Mouse (Mus musculus): ENCODE results near the gene Ccser2. TPM values are rescaled to one million over a fixed set of nuclear protein-coding genes. Genes with fewer than 3 reads are reported as not detected.
"Not testable (repeated sequence)": the region's sequence is repeated elsewhere in the genome, so short reads cannot be mapped to it uniquely, and the experiment has no call there.

Ccser2 gene
- total and polyA plus RNA-seq, 3 experiments: 3.0 to 4.2 TPM; not detected in 1

DNA sequence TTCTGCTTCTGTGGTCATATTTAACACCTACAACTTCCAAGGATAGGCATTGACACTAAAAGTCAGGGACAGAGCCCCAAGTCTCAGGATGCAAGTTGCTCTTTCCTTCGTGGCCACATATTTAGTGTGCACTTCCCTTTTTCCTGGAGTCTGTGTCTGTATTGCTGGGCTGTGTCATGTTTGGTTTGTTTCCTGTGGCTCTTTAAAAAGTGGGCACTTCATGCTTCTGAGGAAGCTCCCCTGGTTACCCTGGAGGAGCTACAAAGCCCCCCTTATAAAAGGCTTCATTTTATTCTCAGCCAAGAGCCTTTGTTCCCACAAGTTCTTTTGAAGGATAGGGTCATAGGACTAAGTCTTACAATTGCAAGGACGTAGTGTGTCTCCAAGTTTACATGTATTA is 34.3 kb upstream of the Ccser2 start:
- TF ChIP-seq GABPA (IDR thresholded peaks at IDR 0.05; ENCODE audit: low read depth, low read length) (no peak), HCFC1 (IDR thresholded peaks at IDR 0.05; ENCODE audit: low read depth, low read length) (no peak), ZMIZ1 (IDR thresholded peaks at IDR 0.05; ENCODE audit: low read depth, low read length) (no peak), NRF1 (IDR thresholded peaks at IDR 0.05; ENCODE audit: insufficient read depth, low read depth, low read length, poor library complexity, severe bottlenecking) (no peak), MEF2A (IDR thresholded peaks at IDR 0.05; ENCODE audit: extremely low read depth, insufficient replicate concordance, low read depth, low read length, poor library complexity, severe bottlenecking) (no peak), MAFK (IDR thresholded peaks at IDR 0.05; ENCODE audit: borderline replicate concordance, low read depth, low read length) (no peak), TAL1 (IDR thresholded peaks at IDR 0.05; ENCODE audit: low read length) (no peak), ZKSCAN1 (IDR thresholded peaks at IDR 0.05; ENCODE audit: low read depth, low read length) (no peak), BHLHE40 (IDR thresholded peaks at IDR 0.05; ENCODE audit: borderline replicate concordance, low read depth, low read length) (no peak), SMC3 (IDR thresholded peaks at IDR 0.05; ENCODE audit: low read depth, low read length) (no peak), ELF1 (IDR thresholded peaks at IDR 0.05; ENCODE audit: low read depth, low read length) (no peak), KAT2A (conservative IDR thresholded peaks at IDR 0.05; ENCODE audit: low read depth, low read length) (no peak), POLR2AphosphoS5 (IDR thresholded peaks at IDR 0.05; ENCODE audit: borderline replicate concordance, low read depth, low read length) (no peak), USF1 (IDR thresholded peaks at IDR 0.05; ENCODE audit: low read depth, low read length) (no peak)
- DNase-seq (ENCODE audit: low read depth, low spot score): no peak
- Histone ChIP-seq H3K4me3 (ENCODE audit: control insufficient read depth in 1 of 2, insufficient read depth in 1 of 2, low read depth in 2 of 2, low read length in 2 of 2) (no peak overlapping the region), H3K9ac (ENCODE audit: control insufficient read depth, low read depth, low read length, poor library complexity, severe bottlenecking) (no peak overlapping the region), H3K36me3 (ENCODE audit: control insufficient read depth in 1 of 2, insufficient read depth in 2 of 2, low read length in 2 of 2) (no peaks in the 10 kb centered on the region), H3K27ac (ENCODE audit: control insufficient read depth, low read depth, low read length) (no peak overlapping the region), H3K9me3 (replicated peaks; ENCODE audit: insufficient read depth, low read length) (no peaks in the 10 kb centered on the region), H3K4me1 (ENCODE audit: control insufficient read depth in 1 of 2, insufficient read depth in 2 of 2, low read length in 2 of 2) (no peaks in the 10 kb centered on the region), H3K79me2 (ENCODE audit: control insufficient read depth, insufficient read depth, low read length, poor library complexity) (no peaks in the 10 kb centered on the region), H3K27me3 (ENCODE audit: control insufficient read depth in 1 of 2, insufficient read depth in 2 of 2, low read length in 2 of 2) (peaks cover 0 to 1% of the 10 kb centered on the region in 2 experiments; a peak in 1 of 4 replicates)

GRCm38 (mm10) chr14:37000780-37001179 is 32.2 kb upstream of the Ccser2 start:
- not testable (repeated sequence) for H3K4me3 ChIP-seq (ENCODE audit: control insufficient read depth in 1 of 2, insufficient read depth in 1 of 2, low read depth in 2 of 2, low read length in 2 of 2); H3K9me3 ChIP-seq (replicated peaks; ENCODE audit: insufficient read depth, low read length); DNase-seq (ENCODE audit: low read depth, low spot score); H3K4me1 ChIP-seq (ENCODE audit: control insufficient read depth in 1 of 2, insufficient read depth in 2 of 2, low read length in 2 of 2); H3K79me2 ChIP-seq (ENCODE audit: control insufficient read depth, insufficient read depth, low read length, poor library complexity); H3K36me3 ChIP-seq (ENCODE audit: control insufficient read depth in 1 of 2, insufficient read depth in 2 of 2, low read length in 2 of 2); H3K27ac ChIP-seq (ENCODE audit: control insufficient read depth, low read depth, low read length); H3K9ac ChIP-seq (ENCODE audit: control insufficient read depth, low read depth, low read length, poor library complexity, severe bottlenecking); H3K27me3 ChIP-seq (ENCODE audit: control insufficient read depth in 1 of 2, insufficient read depth in 2 of 2, low read length in 2 of 2)

DNA sequence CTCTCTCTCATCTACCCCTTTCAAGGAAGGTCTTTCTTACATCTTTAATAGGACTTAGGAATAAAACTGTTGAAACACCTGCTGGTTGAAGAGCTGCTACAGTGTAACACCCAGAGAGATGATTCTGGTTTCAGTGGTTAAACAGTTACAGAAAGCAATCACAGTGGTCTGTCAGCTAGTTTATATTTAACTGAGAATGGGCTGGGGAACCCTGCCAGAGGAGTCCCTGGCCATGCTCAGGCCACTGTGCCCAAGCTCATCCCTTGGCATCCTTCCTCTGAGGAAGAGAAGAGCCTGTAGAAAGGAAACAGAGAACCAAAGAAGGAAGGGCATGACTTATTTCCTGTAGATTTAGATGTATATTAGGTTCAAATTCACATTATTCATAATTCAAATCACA is 21.2 kb upstream of the Ccser2 start:
- H3K27ac ChIP-seq (ENCODE audit: control insufficient read depth, low read depth, low read length): no peak overlapping the region
- DNase-seq (ENCODE audit: low read depth, low spot score): no peak

More for the DNA sequence above, 21.2 kb upstream of the Ccser2 start:
- Histone ChIP-seq H3K4me3 (ENCODE audit: control insufficient read depth in 1 of 2, insufficient read depth in 1 of 2, low read depth in 2 of 2, low read length in 2 of 2) (no peak overlapping the region), H3K4me1 (ENCODE audit: control insufficient read depth in 1 of 2, insufficient read depth in 2 of 2, low read length in 2 of 2) (no peaks in the 10 kb centered on the region), H3K9ac (ENCODE audit: control insufficient read depth, low read depth, low read length, poor library complexity, severe bottlenecking) (no peak overlapping the region), H3K36me3 (ENCODE audit: control insufficient read depth in 1 of 2, insufficient read depth in 2 of 2, low read length in 2 of 2) (no peaks in the 10 kb centered on the region), H3K27me3 (ENCODE audit: control insufficient read depth in 1 of 2, insufficient read depth in 2 of 2, low read length in 2 of 2) (no peaks in the 10 kb centered on the region; a peak in 1 of 4 replicates), H3K79me2 (ENCODE audit: control insufficient read depth, insufficient read depth, low read length, poor library complexity) (no peaks in the 10 kb centered on the region), H3K9me3 (replicated peaks; ENCODE audit: insufficient read depth, low read length) (no peaks in the 10 kb centered on the region)
- TF ChIP-seq ELF1 (IDR thresholded peaks at IDR 0.05; ENCODE audit: low read depth, low read length) (no peak), RAD21 (IDR thresholded peaks at IDR 0.05; ENCODE audit: low read depth, low read length) (no peak), HCFC1 (IDR thresholded peaks at IDR 0.05; ENCODE audit: low read depth, low read length) (no peak), USF2 (IDR thresholded peaks at IDR 0.05; ENCODE audit: borderline replicate concordance in 1 of 2, insufficient read depth in 1 of 2, low read depth in 1 of 2, low read length in 2 of 2) (no peak), MEF2A (IDR thresholded peaks at IDR 0.05; ENCODE audit: extremely low read depth, insufficient replicate concordance, low read depth, low read length, poor library complexity, severe bottlenecking) (no peak), MXI1 (IDR thresholded peaks at IDR 0.05; ENCODE audit: low read depth, low read length) (no peak), GATA1 (IDR thresholded peaks at IDR 0.05; ENCODE audit: low read depth, low read length) (no peak), POLR2AphosphoS5 (IDR thresholded peaks at IDR 0.05; ENCODE audit: borderline replicate concordance, low read depth, low read length) (no peak), MYC (IDR thresholded peaks at IDR 0.05; ENCODE audit: low read depth, low read length) (no peak), NELFE (IDR thresholded peaks at IDR 0.05; ENCODE audit: low read depth, low read length) (no peak), JUND (IDR thresholded peaks at IDR 0.05; ENCODE audit: low read depth, low read length) (no peak)
